Mouse (Mus musculus): ENCODE results near the gene Ambra1. TPM values are rescaled to one million over a fixed set of nuclear protein-coding genes. Genes with fewer than 3 reads are reported as not detected.

The Ambra1 gene
- total and polyA plus RNA-seq, 3 experiments, result 12.7 to 15.3 (median 14.7) TPM

GRCm38 (mm10) chr2:91917096-91917495, 187.2 kb downstream of the Ambra1 start:
- Histone ChIP-seq H3K9ac (ENCODE audit: low read depth, low read length) (no peak overlapping the region), H3K79me2 (replicated peaks; ENCODE audit: control insufficient read depth, insufficient read depth, low read length) (no peaks in the 10 kb centered on the region), H3K4me3 (no peak overlapping the region), H3K4me1 (ENCODE audit: control insufficient read depth, insufficient read depth, low read length) (no peaks in the 10 kb centered on the region), H3K27ac (no peak overlapping the region), H3K27me3 (ENCODE audit: control insufficient read depth, insufficient read depth, low read length) (peaks cover 4% of the 10 kb centered on the region; the same call in 1 of the 2 replicates), H3K36me3 (ENCODE audit: control insufficient read depth, insufficient read depth, low read length) (no peaks in the 10 kb centered on the region; the same call in 1 of the 2 replicates)
- TF ChIP-seq POLR2A (IDR thresholded peaks at IDR 0.05; ENCODE audit: insufficient read depth, low read depth, low read length) (no peak), EP300 (IDR thresholded peaks at IDR 0.05; ENCODE audit: insufficient read depth, low read depth, low read length) (no peak), CTCF (IDR thresholded peaks at IDR 0.05) (no peak)
- DNase-seq, result no peak
- 94% methylated on average over 7 of the region's 7 CpGs for WGBS
- intact Hi-C loops (cut with DNase I), result no loop called here

GRCm38 (mm10) chr2:91920130-91920529, 190.2 kb downstream of the Ambra1 start:
- TF ChIP-seq POLR2A (IDR thresholded peaks at IDR 0.05; ENCODE audit: insufficient read depth, low read depth, low read length) (no peak), EP300 (IDR thresholded peaks at IDR 0.05; ENCODE audit: insufficient read depth, low read depth, low read length) (no peak), CTCF (IDR thresholded peaks at IDR 0.05) (no peak)
- Histone ChIP-seq H3K36me3 (ENCODE audit: control insufficient read depth, insufficient read depth, low read length) (no peaks in the 10 kb centered on the region), H3K9ac (ENCODE audit: low read depth, low read length) (no peak overlapping the region), H3K79me2 (replicated peaks; ENCODE audit: control insufficient read depth, insufficient read depth, low read length) (no peaks in the 10 kb centered on the region), H3K4me3 (no peak overlapping the region), H3K27ac (no peak overlapping the region), H3K27me3 (ENCODE audit: control insufficient read depth, insufficient read depth, low read length) (peaks cover 13% of the 10 kb centered on the region), H3K4me1 (ENCODE audit: control insufficient read depth, insufficient read depth, low read length) (peaks cover 2% of the 10 kb centered on the region)
- intact Hi-C loops (cut with DNase I), result loop anchor here (10.0 kb wide), 1 partner anchor 315 kb away; no protein-coding TSS in a partner anchor
- WGBS, result 53% methylated on average over 4 of the region's 4 CpGs
- no peak for DNase-seq

- Histone ChIP-seq H3K4me1 (ENCODE audit: control insufficient read depth, insufficient read depth, low read length) (peaks cover 2% of the 10 kb centered on the region), H3K27me3 (ENCODE audit: control insufficient read depth, insufficient read depth, low read length) (peaks cover 13% of the 10 kb centered on the region), H3K36me3 (ENCODE audit: control insufficient read depth, insufficient read depth, low read length) (no peaks in the 10 kb centered on the region), H3K27ac (no peak overlapping the region), H3K9ac (ENCODE audit: low read depth, low read length) (no peak overlapping the region), H3K4me3 (peak overlapping the region; percentile 44), H3K79me2 (replicated peaks; ENCODE audit: control insufficient read depth, insufficient read depth, low read length) (no peaks in the 10 kb centered on the region)
- 3% methylated on average over 31 of the region's 31 CpGs for WGBS
- DNase-seq, result peak; percentile 67 to 82
- TF ChIP-seq CTCF (IDR thresholded peaks at IDR 0.05) (no peak), POLR2A (IDR thresholded peaks at IDR 0.05; ENCODE audit: insufficient read depth, low read depth, low read length) (no peak), EP300 (IDR thresholded peaks at IDR 0.05; ENCODE audit: insufficient read depth, low read depth, low read length) (no peak)
- intact Hi-C loops (cut with DNase I), result loop anchor here (10.0 kb wide), 1 partner anchor 316 kb away; no protein-coding TSS in a partner anchor
Measured at GRCm38 (mm10) chr2:91921181-91921789, 191.4 kb downstream of the Ambra1 start.

DNA sequence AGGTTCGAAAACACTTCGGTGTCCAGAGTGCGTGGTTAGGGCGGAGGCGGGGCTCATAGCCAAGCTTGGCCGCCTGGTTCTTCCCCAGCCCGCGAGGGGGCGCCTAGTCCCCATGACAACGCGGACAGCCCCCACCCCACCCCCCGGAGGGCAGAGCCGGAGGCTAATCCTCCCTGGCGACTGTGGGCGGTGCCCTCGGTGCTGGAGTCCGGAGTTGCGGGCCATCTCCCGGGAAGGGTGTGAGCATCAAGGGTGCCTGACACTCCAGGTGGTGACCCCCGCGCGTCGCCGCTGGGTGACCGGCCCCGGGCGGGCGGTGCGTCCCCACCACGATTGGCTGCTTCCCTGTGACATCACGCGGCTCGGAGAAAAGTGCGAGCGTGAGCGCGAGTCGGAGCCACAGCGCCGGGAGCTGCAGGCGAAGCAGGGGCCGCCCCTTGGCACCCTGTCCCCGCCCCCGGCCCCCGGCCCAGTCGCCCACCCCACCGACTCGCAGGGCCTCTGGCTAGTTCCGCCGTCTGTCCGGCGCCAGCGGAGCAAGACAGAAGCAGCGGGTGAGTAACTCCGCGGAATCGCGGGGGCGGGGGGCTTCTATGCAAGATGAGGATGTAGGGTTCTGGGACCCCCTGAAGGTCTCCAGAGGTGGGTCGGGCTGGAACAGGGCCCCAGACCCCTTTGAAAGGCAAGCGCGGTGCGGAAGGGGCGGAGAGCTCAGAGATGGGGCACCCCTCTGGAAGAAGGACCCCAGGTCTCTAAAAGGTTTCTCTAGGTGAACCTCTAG, 192.0 kb downstream of the Ambra1 start:
- H3K79me2 ChIP-seq (replicated peaks; ENCODE audit: control insufficient read depth, insufficient read depth, low read length), result no peaks in the 10 kb centered on the region
- peaks cover 13% of the 10 kb centered on the region for H3K27me3 ChIP-seq (ENCODE audit: control insufficient read depth, insufficient read depth, low read length)
- H3K36me3 ChIP-seq (ENCODE audit: control insufficient read depth, insufficient read depth, low read length), result no peaks in the 10 kb centered on the region
- H3K4me3 ChIP-seq, result peak overlapping the region; percentile 44
- WGBS, result under 1% methylated on average over 64 of the region's 64 CpGs
- no peak overlapping the region; the same call in 1 of the 2 replicates for H3K9ac ChIP-seq (ENCODE audit: low read depth, low read length)
- H3K4me1 ChIP-seq (ENCODE audit: control insufficient read depth, insufficient read depth, low read length), result peaks cover 2% of the 10 kb centered on the region
- TF ChIP-seq POLR2A (IDR thresholded peaks at IDR 0.05; ENCODE audit: insufficient read depth, low read depth, low read length) (no peak), CTCF (IDR thresholded peaks at IDR 0.05) (peak; percentile 63)
- intact Hi-C loops (cut with DNase I), result loop anchor here (10.0 kb wide), 1 partner anchor 317 kb away; no protein-coding TSS in a partner anchor
- no peak overlapping the region for H3K27ac ChIP-seq
- DNase-seq, result peak in 1 of 2 experiments; percentile 50

- no peak overlapping the region for H3K4me3 ChIP-seq
- no peaks in the 10 kb centered on the region for H3K79me2 ChIP-seq (replicated peaks; ENCODE audit: control insufficient read depth, insufficient read depth, low read length)
- DNase-seq, result peak; percentile 5 to 15
- WGBS, result 2% methylated on average over 37 of the region's 37 CpGs
- H3K27ac ChIP-seq, result no peak overlapping the region
- intact Hi-C loops (cut with DNase I), result loop anchor here (10.0 kb wide), 1 partner anchor 318 kb away; no protein-coding TSS in a partner anchor
- H3K9ac ChIP-seq (ENCODE audit: low read depth, low read length), result no peak overlapping the region
- H3K36me3 ChIP-seq (ENCODE audit: control insufficient read depth, insufficient read depth, low read length), result no peaks in the 10 kb centered on the region
- peaks cover 2% of the 10 kb centered on the region for H3K4me1 ChIP-seq (ENCODE audit: control insufficient read depth, insufficient read depth, low read length)
- peaks cover 13% of the 10 kb centered on the region for H3K27me3 ChIP-seq (ENCODE audit: control insufficient read depth, insufficient read depth, low read length)
- TF ChIP-seq POLR2A (IDR thresholded peaks at IDR 0.05; ENCODE audit: insufficient read depth, low read depth, low read length), result no peak
- TF ChIP-seq EP300 (IDR thresholded peaks at IDR 0.05; ENCODE audit: insufficient read depth, low read depth, low read length), result no peak
- no peak for TF ChIP-seq CTCF (IDR thresholded peaks at IDR 0.05)
Measured at GRCm38 (mm10) chr2:91922586-91923414, 192.9 kb downstream of the Ambra1 start.

Data from heart, adult 2 months (tissue).